Mouse (Mus musculus) embryonic facial prominence, embryonic 12.5 days (tissue): Measurements from ENCODE around the gene Kcnj6. TPM values are rescaled to one million over a fixed set of nuclear protein-coding genes. Genes with fewer than 3 reads are reported as not detected.
"Not testable (repeated sequence)": the region's sequence is repeated elsewhere in the genome, so short reads cannot be mapped to it uniquely, and the experiment has no call there.

Experiments used
- ATAC-seq: fragments of 200-750 bp; cut with Nextera tagmentation; 2 replicates; pipeline ENCODE4 v1.8.0; 2017; ENCODE audit not compliant: insufficient number of reproducible peaks, insufficient read depth, low FRiP score, low TSS enrichment
- H3K27ac ChIP-seq: fragments of 300-500 bp; sonication (generic); 2 replicates; pipeline ENCODE4 v1.5.1; 2016; ENCODE audit warnings: mild to moderate bottlenecking
- H3K27me3 ChIP-seq: fragments of 300-500 bp; sonication (generic); 2 replicates; pipeline ENCODE4 v1.6.1; 2016; ENCODE audit warnings: mild to moderate bottlenecking, moderate library complexity
- H3K36me3 ChIP-seq: fragments of 300-500 bp; sonication (generic); 2 replicates; pipeline ENCODE4 v1.6.1; 2016; ENCODE audit warnings: mild to moderate bottlenecking
- H3K4me1 ChIP-seq: fragments of 300-500 bp; sonication (generic); 2 replicates; pipeline ENCODE4 v1.6.1; 2016
- H3K4me2 ChIP-seq: fragments of 300-500 bp; sonication (generic); replicated peaks from 2 replicates; pipeline ENCODE4 v1.6.1; 2016; ENCODE audit warnings: mild to moderate bottlenecking, moderate library complexity
- H3K4me3 ChIP-seq: fragments of 300-500 bp; sonication (generic); 2 replicates; pipeline ENCODE4 v1.5.1; 2016; ENCODE audit warnings: mild to moderate bottlenecking
- H3K9ac ChIP-seq: fragments of 300-500 bp; sonication (generic); 2 replicates; pipeline ENCODE4 v1.6.1; 2016; ENCODE audit warnings: mild to moderate bottlenecking, moderate library complexity
- H3K9me3 ChIP-seq: fragments of 300-500 bp; sonication (generic); 2 replicates; pipeline ENCODE4 v1.6.1; 2016; ENCODE audit warnings: mild to moderate bottlenecking, moderate library complexity
- WGBS: fragments of 180-500 bp; shearing (Covaris S2); methylation state at CpG from one replicate; pipeline ENCODE4 v1.1.7; 2016; 5-methylcytosine and 5-hydroxymethylcytosine counted together
- polyA plus RNA-seq: library from polyadenylated mRNA; unstranded; fragments of >200 nt; fragmentation: Nextera tagmentation; extraction: Ambion mirVana; gene quantifications from 2 replicates; pipeline ENCODE4 v1.2.1, GENCODE M21; 2016

Kcnj6 gene
- polyA plus RNA-seq, 1 experiment from 2014 or later, result 0.10 TPM

DNA sequence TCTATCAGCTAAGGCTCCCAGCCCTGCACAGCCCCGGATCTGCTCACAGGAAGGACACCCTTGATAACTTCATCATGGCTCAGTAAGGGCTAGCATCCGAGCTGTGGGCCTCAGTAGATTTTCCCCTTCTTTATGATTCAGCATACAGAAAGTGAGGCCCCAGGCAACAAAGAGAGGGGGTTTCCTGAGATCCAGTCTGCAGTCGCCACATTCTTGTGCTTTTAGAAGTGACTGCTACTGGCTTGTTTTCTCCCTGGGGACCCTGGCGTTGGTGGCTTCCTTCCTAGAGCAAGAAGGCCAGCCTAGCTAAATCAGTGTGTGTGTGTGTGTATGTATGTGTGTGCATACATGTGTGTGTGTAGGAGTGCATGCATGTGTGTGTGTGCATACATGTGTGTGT is 152.7 kb downstream of the Kcnj6 start:
- 44% methylated on average over 4 of the region's 4 CpGs for WGBS
- Histone ChIP-seq H3K4me3 (no peak overlapping the region), H3K27ac (no peak overlapping the region), H3K4me2 (no peak overlapping the region), H3K27me3 (no peaks in the 10 kb centered on the region), H3K36me3 (no peaks in the 10 kb centered on the region), H3K4me1 (no peaks in the 10 kb centered on the region), H3K9me3 (no peaks in the 10 kb centered on the region), H3K9ac (no peak overlapping the region)
- ATAC-seq, result no peak

DNA sequence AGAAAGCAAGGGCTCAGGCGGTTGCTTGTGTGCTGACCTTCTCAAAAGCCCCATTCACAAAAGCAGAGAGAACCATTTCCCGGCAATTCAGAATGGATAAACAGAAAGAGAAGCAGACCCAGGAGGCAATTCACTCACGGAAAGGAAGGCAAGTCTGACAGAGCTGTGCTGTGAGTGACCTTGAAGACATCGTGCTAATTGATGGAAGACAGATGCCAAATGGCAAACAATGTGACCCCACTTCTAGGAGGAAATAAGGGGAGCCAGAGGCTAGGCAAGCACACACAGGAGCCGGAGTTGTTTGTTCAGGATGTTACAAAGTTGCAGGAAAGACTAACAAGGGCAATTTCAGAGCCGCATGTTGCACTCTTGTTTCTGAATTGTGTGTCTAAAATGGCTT is 158.1 kb downstream of the Kcnj6 start:
- 14% methylated on average over 6 of the region's 6 CpGs for WGBS
- H3K27ac ChIP-seq, result no peak overlapping the region
- no peak overlapping the region for H3K9ac ChIP-seq
- H3K36me3 ChIP-seq, result no peaks in the 10 kb centered on the region
- ATAC-seq, result no peak
- H3K4me1 ChIP-seq, result 0 out of 2 replicates have a peak, but pooled peaks cover 4% of the 10 kb centered on the region
- no peak overlapping the region for H3K4me3 ChIP-seq
- no peaks in the 10 kb centered on the region for H3K27me3 ChIP-seq
- H3K9me3 ChIP-seq, result no peaks in the 10 kb centered on the region
- no peak overlapping the region for H3K4me2 ChIP-seq

DNA sequence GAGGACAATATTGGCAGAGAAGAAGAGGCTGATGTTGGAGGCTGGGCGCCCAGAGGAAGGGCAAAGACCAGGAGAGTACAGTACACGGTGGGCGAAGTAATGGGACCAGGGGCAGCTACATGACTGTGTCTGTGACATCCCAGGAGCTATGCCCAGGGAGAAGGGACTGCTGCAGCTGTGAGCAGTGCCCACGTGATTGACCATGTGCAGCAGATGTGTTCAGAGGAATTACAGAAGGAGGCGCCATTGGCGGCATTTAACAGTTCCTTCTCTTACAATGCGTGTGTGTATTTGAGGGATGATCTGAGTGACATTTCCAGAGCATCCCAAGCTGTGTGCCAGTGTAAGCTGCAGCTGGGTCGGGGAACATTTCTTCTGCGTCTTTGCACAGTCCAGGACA is 159.6 kb downstream of the Kcnj6 start:
- H3K9ac ChIP-seq, result no peak overlapping the region
- H3K9me3 ChIP-seq, result no peaks in the 10 kb centered on the region
- H3K27ac ChIP-seq, result no peak overlapping the region
- 83% methylated on average over 9 of the region's 9 CpGs for WGBS
- H3K27me3 ChIP-seq, result no peaks in the 10 kb centered on the region
- 0 out of 2 replicates have a peak, but pooled peaks cover 4% of the 10 kb centered on the region for H3K4me1 ChIP-seq
- H3K4me2 ChIP-seq, result no peak overlapping the region
- no peak for ATAC-seq
- H3K36me3 ChIP-seq, result no peaks in the 10 kb centered on the region
- no peak overlapping the region for H3K4me3 ChIP-seq

DNA sequence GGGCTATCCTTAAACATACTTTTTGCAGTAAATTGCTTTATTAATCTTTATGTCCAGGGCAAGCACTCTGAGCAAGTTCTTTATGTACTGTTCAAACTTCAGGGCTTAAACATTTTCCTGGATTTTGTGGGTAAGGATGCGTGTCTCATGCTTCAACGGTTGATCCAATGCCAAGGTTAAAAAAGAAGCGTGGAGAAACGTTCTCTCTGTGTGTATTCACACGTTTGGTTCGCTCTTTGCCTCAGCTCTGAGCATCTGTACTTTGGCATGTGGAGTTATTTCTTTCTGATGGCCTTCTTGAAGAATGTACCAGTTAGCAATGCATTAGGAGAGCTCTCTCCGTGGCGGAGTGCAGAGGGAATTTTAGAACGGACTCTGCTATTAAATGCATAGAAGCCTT is 163.0 kb downstream of the Kcnj6 start:
- WGBS, result 85% methylated on average over 9 of the region's 9 CpGs
- Histone ChIP-seq H3K27ac (no peak overlapping the region), H3K4me1 (0 out of 2 replicates have a peak, but pooled peaks cover 4% of the 10 kb centered on the region), H3K36me3 (no peaks in the 10 kb centered on the region), H3K9ac (no peak overlapping the region), H3K4me2 (no peak overlapping the region), H3K27me3 (no peaks in the 10 kb centered on the region), H3K9me3 (no peaks in the 10 kb centered on the region), H3K4me3 (no peak overlapping the region)
- ATAC-seq, result no peak

DNA sequence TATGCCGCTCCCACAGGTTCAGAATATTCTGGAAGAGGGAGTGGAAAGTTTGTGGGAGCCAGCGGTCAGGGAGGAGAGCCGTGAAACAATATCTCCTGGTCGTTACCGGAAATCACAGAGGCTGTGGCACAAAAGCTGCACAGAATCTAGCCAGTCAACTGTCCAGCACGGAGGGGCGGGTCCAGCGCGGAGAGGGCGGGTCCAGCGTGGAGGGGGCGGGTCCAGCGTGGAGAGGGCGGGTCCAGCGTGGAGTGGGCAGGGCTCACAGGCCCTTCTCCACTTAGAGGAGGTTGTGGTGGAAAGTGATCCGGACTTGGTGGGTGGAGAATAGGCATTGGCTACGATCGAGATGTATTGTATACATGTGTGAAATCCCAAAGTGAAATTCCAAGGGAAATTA is 169.3 kb downstream of the Kcnj6 start:
- H3K4me2 ChIP-seq, result no peak overlapping the region
- H3K27ac ChIP-seq, result no peak overlapping the region
- H3K9ac ChIP-seq, result no peak overlapping the region
- H3K36me3 ChIP-seq, result no peaks in the 10 kb centered on the region
- WGBS, result 88% methylated on average over 18 of the region's 18 CpGs
- H3K9me3 ChIP-seq, result no peaks in the 10 kb centered on the region
- H3K4me3 ChIP-seq, result no peak overlapping the region
- H3K4me1 ChIP-seq, result no peaks in the 10 kb centered on the region
- H3K27me3 ChIP-seq, result no peaks in the 10 kb centered on the region
- ATAC-seq, result no peak

DNA sequence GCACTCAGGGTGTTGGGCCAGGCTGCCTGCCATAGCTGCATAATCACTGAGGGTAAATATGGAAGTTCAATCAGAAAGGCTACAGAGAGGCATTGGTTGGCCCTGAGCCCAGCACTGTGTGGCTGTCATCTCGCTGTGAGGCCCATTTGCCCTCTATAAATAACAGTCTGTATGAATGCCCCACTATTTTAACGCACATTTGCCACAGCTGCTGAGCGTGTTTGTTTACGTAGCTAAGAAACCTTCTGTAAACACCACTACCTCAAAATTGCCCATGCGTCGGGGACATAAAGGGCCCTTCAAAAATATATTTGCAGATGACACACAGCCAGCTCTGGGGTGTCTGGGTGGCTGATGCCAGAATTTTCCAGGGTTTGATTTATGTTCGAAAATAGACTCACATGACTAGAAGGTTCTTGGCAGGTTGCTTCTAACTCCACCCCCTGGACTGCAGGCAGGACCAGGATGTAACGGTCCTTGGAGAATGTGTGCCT is 170.4 kb downstream of the Kcnj6 start:
- no peak overlapping the region for H3K27ac ChIP-seq
- no peak overlapping the region for H3K4me3 ChIP-seq
- no peaks in the 10 kb centered on the region for H3K4me1 ChIP-seq
- H3K27me3 ChIP-seq, result no peaks in the 10 kb centered on the region
- 61% methylated on average over 8 of the region's 8 CpGs for WGBS
- H3K9me3 ChIP-seq, result no peaks in the 10 kb centered on the region
- no peak for ATAC-seq
- H3K9ac ChIP-seq, result no peak overlapping the region
- H3K4me2 ChIP-seq, result no peak overlapping the region
- no peaks in the 10 kb centered on the region for H3K36me3 ChIP-seq

DNA sequence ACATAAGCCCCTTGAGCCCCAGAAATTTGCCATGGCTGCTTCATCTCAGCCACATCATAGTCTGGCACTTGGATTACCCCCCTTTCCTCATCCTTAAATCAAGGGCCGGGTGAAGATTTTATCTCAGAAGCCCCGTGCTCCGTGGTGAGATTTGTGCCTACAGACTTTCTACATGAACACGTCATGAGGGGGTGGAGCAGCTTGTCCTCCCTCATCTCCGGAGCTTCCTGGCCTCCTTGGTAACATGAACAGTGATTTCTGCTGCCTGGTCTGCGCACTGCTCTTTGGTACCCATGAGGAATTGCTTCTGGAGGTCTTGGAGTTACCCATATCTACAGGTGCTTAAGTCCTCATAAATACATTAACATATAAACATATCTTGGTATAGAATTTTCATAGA is 172.2 kb downstream of the Kcnj6 start:
- no peaks in the 10 kb centered on the region for H3K36me3 ChIP-seq
- no peak overlapping the region for H3K9ac ChIP-seq
- H3K4me1 ChIP-seq, result no peaks in the 10 kb centered on the region
- H3K9me3 ChIP-seq, result no peaks in the 10 kb centered on the region
- no peak overlapping the region for H3K27ac ChIP-seq
- no peaks in the 10 kb centered on the region for H3K27me3 ChIP-seq
- no peak overlapping the region for H3K4me2 ChIP-seq
- no peak for ATAC-seq
- H3K4me3 ChIP-seq, result no peak overlapping the region
- WGBS, result 77% methylated on average over 6 of the region's 6 CpGs

DNA sequence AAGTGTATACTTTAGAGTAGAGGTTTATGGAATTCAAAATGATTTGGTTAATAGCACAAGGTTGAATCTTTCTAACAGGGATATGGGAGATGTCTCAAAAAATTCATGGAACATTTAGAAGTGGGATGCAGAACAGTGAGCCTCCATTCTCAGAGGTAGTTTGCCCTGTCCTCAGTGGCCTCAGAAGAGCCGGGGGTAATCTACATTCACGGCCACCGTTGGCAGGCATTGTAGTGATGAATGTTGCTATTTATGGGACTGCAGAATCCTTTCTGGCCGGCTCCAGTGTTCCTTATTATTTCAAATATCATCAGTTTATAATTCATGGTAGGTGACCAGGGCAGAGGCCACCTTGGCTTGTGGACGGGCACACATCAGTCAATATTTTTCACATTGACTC is 174.9 kb downstream of the Kcnj6 start:
- Histone ChIP-seq H3K4me2 (no peak overlapping the region), H3K4me3 (no peak overlapping the region), H3K9ac (no peak overlapping the region), H3K27me3 (no peaks in the 10 kb centered on the region), H3K36me3 (no peaks in the 10 kb centered on the region), H3K9me3 (no peaks in the 10 kb centered on the region), H3K27ac (no peak overlapping the region), H3K4me1 (no peaks in the 10 kb centered on the region)
- no peak for ATAC-seq
- WGBS, result 69% methylated on average over 5 of the region's 5 CpGs

DNA sequence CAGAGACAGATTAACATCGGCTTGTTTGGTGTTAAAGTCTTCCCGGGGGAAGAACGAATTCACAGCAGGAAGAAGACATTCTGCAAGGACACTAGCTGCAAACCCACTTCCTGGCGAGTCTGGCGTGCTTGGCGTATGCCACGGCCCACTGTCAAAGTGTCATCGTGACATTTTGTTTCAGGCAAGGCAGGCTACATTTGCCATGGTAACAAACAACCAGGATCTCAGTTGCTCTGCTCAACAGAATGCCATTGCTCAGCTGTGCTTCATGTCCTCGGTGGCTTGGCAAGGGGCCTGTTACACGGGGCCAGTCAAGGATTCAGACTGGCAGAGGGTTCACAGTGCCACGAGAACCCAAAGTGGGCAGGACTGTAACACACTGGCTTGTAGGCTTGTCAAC is 175.9 kb downstream of the Kcnj6 start:
- Histone ChIP-seq H3K9me3 (no peaks in the 10 kb centered on the region), H3K36me3 (no peaks in the 10 kb centered on the region), H3K27ac (no peak overlapping the region), H3K27me3 (no peaks in the 10 kb centered on the region), H3K4me1 (no peaks in the 10 kb centered on the region), H3K9ac (no peak overlapping the region), H3K4me2 (no peak overlapping the region), H3K4me3 (no peak overlapping the region)
- 87% methylated on average over 11 of the region's 11 CpGs for WGBS
- no peak for ATAC-seq

DNA sequence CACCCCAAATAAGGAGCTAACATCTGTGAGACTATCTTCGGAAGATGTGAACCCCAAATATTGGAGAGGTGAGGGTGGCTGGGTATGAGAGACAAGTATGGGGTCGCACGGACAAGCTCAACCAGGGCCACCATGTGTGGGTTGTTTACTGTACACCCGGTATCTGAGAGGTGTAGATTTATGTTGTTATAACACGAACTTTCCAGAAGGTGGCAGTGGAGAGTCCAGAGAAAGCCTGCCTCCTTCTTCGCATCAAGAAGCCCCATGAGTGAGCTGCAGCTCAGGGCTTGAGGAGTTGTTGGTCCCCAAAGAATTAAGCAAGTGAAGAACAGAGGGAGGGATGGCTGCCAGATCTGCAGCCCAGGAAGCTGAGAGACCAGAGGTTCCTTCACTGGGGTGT is 181.1 kb downstream of the Kcnj6 start:
- H3K36me3 ChIP-seq, result no peaks in the 10 kb centered on the region
- 21% methylated on average over 6 of the region's 6 CpGs for WGBS

DNA sequence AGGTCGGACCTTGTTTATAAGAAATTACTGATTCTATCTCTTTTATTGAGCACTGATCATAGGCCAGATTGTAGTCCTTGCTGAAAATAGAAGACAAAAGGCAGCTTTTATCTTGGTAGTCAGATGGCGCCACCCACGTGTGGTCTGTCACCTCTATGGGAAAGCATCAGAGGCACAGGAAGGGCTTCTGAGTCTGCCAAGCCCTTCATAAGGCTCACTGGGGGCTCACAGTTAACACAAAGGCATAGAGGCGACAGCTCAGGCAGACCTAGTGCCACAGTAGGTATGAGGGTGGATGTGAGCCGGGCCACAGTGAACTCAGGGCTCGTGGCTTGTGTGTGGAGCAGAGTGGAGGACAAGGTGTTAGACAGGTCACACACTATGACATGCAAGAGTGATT is 181.6 kb downstream of the Kcnj6 start:
- ATAC-seq, result no peak
- no peak overlapping the region for H3K4me3 ChIP-seq
- 82% methylated on average over 6 of the region's 6 CpGs for WGBS
- H3K27me3 ChIP-seq, result no peaks in the 10 kb centered on the region
- peaks cover 4% of the 10 kb centered on the region for H3K9me3 ChIP-seq
- no peak overlapping the region for H3K27ac ChIP-seq
- no peaks in the 10 kb centered on the region for H3K4me1 ChIP-seq
- H3K9ac ChIP-seq, result no peak overlapping the region
- no peak overlapping the region for H3K4me2 ChIP-seq
- no peaks in the 10 kb centered on the region for H3K36me3 ChIP-seq

More for the DNA sequence above, 181.1 kb downstream of the Kcnj6 start:
- Histone ChIP-seq H3K27ac (no peak overlapping the region), H3K4me1 (no peaks in the 10 kb centered on the region), H3K27me3 (no peaks in the 10 kb centered on the region), H3K4me2 (no peak overlapping the region), H3K9ac (no peak overlapping the region), H3K4me3 (no peak overlapping the region), H3K9me3 (peaks cover 4% of the 10 kb centered on the region)
- no peak for ATAC-seq

DNA sequence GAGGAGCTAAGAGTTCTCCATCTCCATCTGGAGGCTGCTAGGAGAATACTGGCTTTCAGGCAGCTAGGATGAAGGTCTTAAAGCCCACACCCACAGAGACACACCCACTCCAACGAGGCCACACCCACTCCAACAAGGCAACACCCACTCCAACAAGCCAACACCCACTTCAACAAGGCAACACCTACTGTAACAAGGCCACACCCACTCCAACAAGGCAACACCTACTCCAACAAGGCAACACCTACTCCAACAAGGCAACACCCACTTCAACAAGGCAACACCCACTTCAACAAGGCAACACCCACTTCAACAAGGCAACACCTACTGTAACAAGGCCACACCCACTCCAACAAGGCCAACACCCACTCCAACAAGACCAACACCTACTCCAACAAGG is 188.2 kb downstream of the Kcnj6 start:
- ATAC-seq, H3K27ac ChIP-seq, H3K9ac ChIP-seq, H3K9me3 ChIP-seq, H3K4me2 ChIP-seq, H3K4me1 ChIP-seq, H3K36me3 ChIP-seq, H3K27me3 ChIP-seq, H3K4me3 ChIP-seq: not testable (repeated sequence)
- WGBS, result 9% methylated on average over 1 of the region's 1 CpGs

DNA sequence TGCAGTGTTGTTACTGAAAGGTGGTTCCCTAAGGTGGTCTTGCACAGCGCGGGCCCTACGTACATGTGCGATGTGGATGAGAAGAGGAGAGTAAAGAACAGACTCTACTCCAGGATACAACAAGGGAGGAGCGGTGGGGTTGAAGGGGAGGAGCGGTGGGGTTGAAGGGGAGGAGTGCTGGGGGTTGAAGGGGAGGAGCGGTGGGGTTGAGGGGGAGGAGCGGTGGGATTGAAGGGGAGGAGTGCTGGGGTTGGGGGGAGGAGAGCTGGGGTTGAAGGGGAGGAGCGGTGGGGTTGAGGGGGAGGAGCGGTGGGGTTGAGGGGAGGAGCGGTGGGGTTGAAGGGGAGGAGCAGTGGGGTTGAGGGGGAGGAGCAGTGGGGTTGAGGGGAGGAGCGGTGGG is 199.3 kb downstream of the Kcnj6 start:
- Histone ChIP-seq H3K27ac (no peak overlapping the region), H3K27me3 (no peaks in the 10 kb centered on the region), H3K4me2 (no peak overlapping the region), H3K36me3 (no peaks in the 10 kb centered on the region), H3K9me3 (no peaks in the 10 kb centered on the region), H3K4me3 (no peak overlapping the region), H3K9ac (no peak overlapping the region), H3K4me1 (no peaks in the 10 kb centered on the region)
- no peak for ATAC-seq
- 87% methylated on average over 10 of the region's 12 CpGs for WGBS
